Mouse (Mus musculus) embryonic fibroblast, embryonic 13.5 days (primary cell): Measurements from ENCODE around the gene Sh3bp2.

ENCODE experiments used
- CTCF ChIP-seq: IDR thresholded peaks from 2 replicates; pipeline ENCODE4 v1.5.1; 2011; ENCODE audit warnings: mild to moderate bottlenecking, control low read depth, low read length, moderate library complexity, borderline replicate concordance; ENCODE audit not compliant: insufficient read depth
- POLR2A ChIP-seq: IDR thresholded peaks from 2 replicates; pipeline ENCODE4 v1.6.1; 2011; ENCODE audit warnings: low read depth, mild to moderate bottlenecking, control low read depth, low read length, moderate library complexity

DNA sequence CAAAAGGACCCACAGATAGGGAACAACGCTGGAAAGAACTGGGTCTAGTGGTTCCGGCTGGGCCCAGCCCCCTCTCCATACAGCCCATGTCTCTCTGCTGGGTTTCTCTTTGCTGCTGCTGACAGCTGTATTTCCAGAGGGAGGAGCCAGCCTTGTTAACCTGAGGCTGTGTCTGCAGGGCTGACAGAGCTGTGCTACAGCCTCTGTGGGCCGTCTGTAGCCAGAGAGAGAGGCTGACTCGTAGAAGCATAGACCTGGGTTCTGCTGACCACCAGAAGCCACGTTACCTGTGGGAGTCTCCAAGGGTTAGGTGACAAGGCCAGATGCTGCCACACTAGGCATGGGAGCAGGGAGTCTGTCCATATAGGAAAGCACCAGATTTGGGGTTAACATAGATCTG is 7.4 kb downstream of the Sh3bp2 start:
- TF ChIP-seq POLR2A: no peak
- no peak for TF ChIP-seq CTCF
